Mouse (Mus musculus): ENCODE measurements around the gene Msh5.

- TF ChIP-seq GATA1 (IDR thresholded peaks at IDR 0.05; ENCODE audit: borderline replicate concordance, low read length) (no peak), FLI1 (IDR thresholded peaks at IDR 0.05; ENCODE audit: low read length) (no peak)
These were observed 20.3 kb downstream of the Msh5 start for GRCm38 (mm10) chr17:35026206-35026605.

Data from megakaryocyte, embryonic 14.5 days (primary cell).